Mouse (Mus musculus) megakaryocyte, embryonic 14.5 days (primary cell): Measurements from ENCODE around the gene Mslnl.

Experiments
- FLI1 ChIP-seq: IDR thresholded peaks from 2 replicates; pipeline ENCODE4 v1.6.1; 2012; ENCODE audit warnings: low read length, inconsistent platforms, mixed read lengths
- GATA1 ChIP-seq: IDR thresholded peaks from 3 replicates; pipeline ENCODE4 v1.6.1; 2012; ENCODE audit warnings: mixed read lengths, low read length, inconsistent platforms, borderline replicate concordance

- TF ChIP-seq FLI1 = no peak
- TF ChIP-seq GATA1 = no peak
Measured at GRCm38 (mm10) chr17:25783861-25784574, 48.2 kb downstream of the Mslnl start.
